Mouse (Mus musculus): ENCODE data around the gene Olfr728. TPM values are rescaled to one million over a fixed set of nuclear protein-coding genes. Genes with fewer than 3 reads are reported as not detected.

The Olfr728 gene
- not detected in 2 replicates for polyA plus RNA-seq (2014; fragmentation: Nextera tagmentation; extraction: Ambion mirVana)

GRCm38 (mm10) chr14:50142580-50142979 lies at the start of gene Olfr728:
Gene Olfr728 (minus strand): TSS chr14:50142680.
- H3K36me3 ChIP-seq (ENCODE audit: control insufficient read depth, insufficient read depth, low read length), result no peaks in the 10 kb centered on the region
- H3K4me3 ChIP-seq (ENCODE audit: low read depth, low read length), result no peak within 1 kb of the TSS
- WGBS, result 91% methylated on average over 5 of the region's 5 CpGs
- H3K9me3 ChIP-seq (ENCODE audit: control insufficient read depth, low read length), result no peaks in the 10 kb centered on the region
- no peaks in the 10 kb centered on the region for H3K27me3 ChIP-seq (ENCODE audit: control insufficient read depth, insufficient read depth, low read length)
- no peak within 1 kb of the TSS for H3K27ac ChIP-seq (ENCODE audit: low read depth, low read length)
- H3K4me1 ChIP-seq (replicated peaks; ENCODE audit: control insufficient read depth, insufficient read depth, low read length), result no peaks in the 10 kb centered on the region
- ATAC-seq (replicated peaks; ENCODE audit: low FRiP score) (no peak), DNase-seq (ENCODE audit: low spot score) (no peak)
- no peak within 1 kb of the TSS for H3K9ac ChIP-seq (ENCODE audit: low read length)
- no peak within 1 kb of the TSS for H3K4me2 ChIP-seq (ENCODE audit: low read depth, low read length, severe bottlenecking)

DNA sequence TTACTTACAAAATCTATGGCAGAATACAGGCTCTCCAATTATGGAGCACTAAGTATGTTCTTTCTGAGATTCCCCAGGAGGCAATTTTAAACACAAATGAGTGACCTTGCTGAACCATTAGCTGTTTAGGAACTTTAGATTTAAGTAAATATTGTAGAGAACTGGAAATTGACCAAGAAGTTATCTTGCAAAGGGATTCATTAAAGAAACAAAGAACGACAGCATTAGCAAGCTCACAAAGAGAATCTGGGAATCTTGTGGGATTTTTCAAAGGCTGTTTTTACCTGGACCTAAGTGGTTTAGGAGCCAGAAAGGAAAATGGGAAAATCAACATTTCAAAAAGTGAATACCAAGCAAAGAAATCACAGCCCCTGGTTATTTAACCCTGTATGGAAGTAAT lies 45.6 kb upstream of the Olfr728 start, which contains the start of gene Olfr730:
Gene Olfr730, minus strand, starts transcription at position 101 of the 400 bp plus-strand sequence.
- DNase-seq (ENCODE audit: low spot score) (no peak), ATAC-seq (replicated peaks; ENCODE audit: low FRiP score) (no peak)

GRCm38 (mm10) chr14:50152810-50153209 lies 10.3 kb upstream of the Olfr728 start, which contains the start of gene Olfr729:
Gene Olfr729 (minus strand): TSS chr14:50152910.
- Histone ChIP-seq H3K4me2 (ENCODE audit: low read depth, low read length, severe bottlenecking) (no peak within 1 kb of the TSS), H3K4me3 (ENCODE audit: low read depth, low read length) (no peak within 1 kb of the TSS), H3K27ac (ENCODE audit: low read depth, low read length) (no peak within 1 kb of the TSS), H3K9me3 (ENCODE audit: control insufficient read depth, low read length) (no peaks in the 10 kb centered on the region), H3K27me3 (ENCODE audit: control insufficient read depth, insufficient read depth, low read length) (no peaks in the 10 kb centered on the region), H3K9ac (ENCODE audit: low read length) (no peak within 1 kb of the TSS), H3K36me3 (ENCODE audit: control insufficient read depth, insufficient read depth, low read length) (no peaks in the 10 kb centered on the region), H3K4me1 (replicated peaks; ENCODE audit: control insufficient read depth, insufficient read depth, low read length) (no peaks in the 10 kb centered on the region)
- ATAC-seq (replicated peaks; ENCODE audit: low FRiP score) (no peak), DNase-seq (ENCODE audit: low spot score) (no peak)

More for the DNA sequence above, 45.6 kb upstream of the Olfr728 start, which contains the start of gene Olfr730:
- Histone ChIP-seq H3K4me2 (ENCODE audit: low read depth, low read length, severe bottlenecking) (no peak within 1 kb of the TSS), H3K36me3 (ENCODE audit: control insufficient read depth, insufficient read depth, low read length) (no peaks in the 10 kb centered on the region), H3K9me3 (ENCODE audit: control insufficient read depth, low read length) (no peaks in the 10 kb centered on the region), H3K4me3 (ENCODE audit: low read depth, low read length) (no peak within 1 kb of the TSS), H3K9ac (ENCODE audit: low read length) (no peak within 1 kb of the TSS), H3K27ac (ENCODE audit: low read depth, low read length) (no peak within 1 kb of the TSS), H3K27me3 (ENCODE audit: control insufficient read depth, insufficient read depth, low read length) (no peaks in the 10 kb centered on the region), H3K4me1 (replicated peaks; ENCODE audit: control insufficient read depth, insufficient read depth, low read length) (no peaks in the 10 kb centered on the region)
- WGBS, result 62% methylated on average over 1 of the region's 1 CpGs

DNA sequence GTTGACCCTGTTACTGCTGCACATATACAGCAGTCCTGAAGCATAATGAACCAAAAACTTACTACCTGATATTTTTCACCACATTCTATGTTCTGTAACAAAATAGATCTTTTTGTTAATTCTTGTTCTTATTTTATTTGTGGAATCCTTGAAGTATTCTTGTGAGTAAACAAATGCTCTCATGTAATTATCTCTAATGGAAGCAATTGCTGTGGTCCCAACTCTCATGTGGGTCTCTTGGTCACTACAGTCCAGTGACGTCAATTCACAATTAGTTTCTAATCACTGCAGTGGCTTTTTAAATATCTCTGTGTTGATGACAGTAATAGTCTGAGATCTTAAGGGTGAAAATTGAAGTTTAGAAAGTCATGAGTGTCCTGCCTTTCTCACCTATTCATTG lies 19.6 kb downstream of the Olfr728 start, which contains the start of gene Olfr727:
Gene Olfr727, plus strand, starts transcription at position 301 of the 400 bp plus-strand sequence.
- Histone ChIP-seq H3K4me1 (replicated peaks; ENCODE audit: control insufficient read depth, insufficient read depth, low read length) (no peaks in the 10 kb centered on the region), H3K4me3 (ENCODE audit: low read depth, low read length) (no peak within 1 kb of the TSS), H3K27ac (ENCODE audit: low read depth, low read length) (no peak within 1 kb of the TSS), H3K27me3 (ENCODE audit: control insufficient read depth, insufficient read depth, low read length) (no peaks in the 10 kb centered on the region), H3K9me3 (ENCODE audit: control insufficient read depth, low read length) (no peaks in the 10 kb centered on the region), H3K4me2 (ENCODE audit: low read depth, low read length, severe bottlenecking) (no peak within 1 kb of the TSS), H3K9ac (ENCODE audit: low read length) (no peak within 1 kb of the TSS), H3K36me3 (ENCODE audit: control insufficient read depth, insufficient read depth, low read length) (no peaks in the 10 kb centered on the region)
- 88% methylated on average over 1 of the region's 1 CpGs for WGBS
- DNase-seq (ENCODE audit: low spot score), result no peak
- no peak for ATAC-seq (replicated peaks; ENCODE audit: low FRiP score)

GRCm38 (mm10) chr14:50090853-50091252 lies 51.6 kb downstream of the Olfr728 start, which contains the start of gene Olfr726:
Gene Olfr726 (minus strand): TSS chr14:50090953.
- Histone ChIP-seq H3K36me3 (ENCODE audit: control insufficient read depth, insufficient read depth, low read length) (no peaks in the 10 kb centered on the region), H3K27me3 (ENCODE audit: control insufficient read depth, insufficient read depth, low read length) (no peaks in the 10 kb centered on the region), H3K4me1 (replicated peaks; ENCODE audit: control insufficient read depth, insufficient read depth, low read length) (no peaks in the 10 kb centered on the region), H3K27ac (ENCODE audit: low read depth, low read length) (no peak within 1 kb of the TSS), H3K4me3 (ENCODE audit: low read depth, low read length) (no peak within 1 kb of the TSS), H3K4me2 (ENCODE audit: low read depth, low read length, severe bottlenecking) (no peak within 1 kb of the TSS), H3K9me3 (ENCODE audit: control insufficient read depth, low read length) (no peaks in the 10 kb centered on the region), H3K9ac (ENCODE audit: low read length) (no peak within 1 kb of the TSS)
- no peak for ATAC-seq (replicated peaks; ENCODE audit: low FRiP score)
- no peak for DNase-seq (ENCODE audit: low spot score)
- 81% methylated on average over 1 of the region's 1 CpGs for WGBS

Other genes starting within 250 kb of the Olfr728 start
- gene Olfr722, start 240.7 kb downstream of the Olfr728 start, polyA plus RNA-seq (2014; fragmentation: Nextera tagmentation; extraction: Ambion mirVana), result not detected in 2 replicates
- not detected in 2 replicates for gene Olfr723, start 210.9 kb downstream of the Olfr728 start, polyA plus RNA-seq (2014; fragmentation: Nextera tagmentation; extraction: Ambion mirVana)
- gene Olfr724, start 179.4 kb downstream of the Olfr728 start, polyA plus RNA-seq (2014; fragmentation: Nextera tagmentation; extraction: Ambion mirVana), result not detected in 2 replicates
- gene Olfr725, start 102.3 kb downstream of the Olfr728 start, polyA plus RNA-seq (2014; fragmentation: Nextera tagmentation; extraction: Ambion mirVana), result not detected in 2 replicates
- gene Olfr726, start 51.7 kb downstream of the Olfr728 start, polyA plus RNA-seq (2014; fragmentation: Nextera tagmentation; extraction: Ambion mirVana), result not detected in 2 replicates
- not detected in 2 replicates for gene Olfr727, start 19.5 kb downstream of the Olfr728 start, polyA plus RNA-seq (2014; fragmentation: Nextera tagmentation; extraction: Ambion mirVana)
- gene Olfr729, start 10.2 kb upstream of the Olfr728 start, polyA plus RNA-seq (2014; fragmentation: Nextera tagmentation; extraction: Ambion mirVana), result not detected in 2 replicates
- gene Olfr730, start 45.5 kb upstream of the Olfr728 start, polyA plus RNA-seq (2014; fragmentation: Nextera tagmentation; extraction: Ambion mirVana), result not detected in 2 replicates
- not detected in 2 replicates for gene Olfr731, start 99.2 kb upstream of the Olfr728 start, polyA plus RNA-seq (2014; fragmentation: Nextera tagmentation; extraction: Ambion mirVana)
- gene Olfr732, start 141.5 kb upstream of the Olfr728 start, polyA plus RNA-seq (2014; fragmentation: Nextera tagmentation; extraction: Ambion mirVana), result not detected in 2 replicates
- not detected in 2 replicates for gene Olfr733, start 158.8 kb upstream of the Olfr728 start, polyA plus RNA-seq (2014; fragmentation: Nextera tagmentation; extraction: Ambion mirVana)
- not detected in 2 replicates for gene Olfr734, start 184.1 kb upstream of the Olfr728 start, polyA plus RNA-seq (2014; fragmentation: Nextera tagmentation; extraction: Ambion mirVana)
- gene Olfr735, start 206.2 kb upstream of the Olfr728 start, polyA plus RNA-seq (2014; fragmentation: Nextera tagmentation; extraction: Ambion mirVana), result not detected in 2 replicates
- gene Tlr11, start 215.2 kb upstream of the Olfr728 start, polyA plus RNA-seq (2014; fragmentation: Nextera tagmentation; extraction: Ambion mirVana), result not detected in 2 replicates
- gene Olfr736, start 238.5 kb upstream of the Olfr728 start, polyA plus RNA-seq (2014; fragmentation: Nextera tagmentation; extraction: Ambion mirVana), result not detected in 2 replicates